Mouse (Mus musculus): ENCODE results near the gene Psma5. TPM values are rescaled to one million over a fixed set of nuclear protein-coding genes. Genes with fewer than 3 reads are reported as not detected.

The Psma5 gene
- polyA plus RNA-seq (2014; fragmentation: Nextera tagmentation; extraction: Ambion mirVana) = 210 and 231 TPM in 2 replicates

GRCm38 (mm10) chr3:108256719-108257637 is at the start of gene Psma5:
Psma5 (plus strand) TSS chr3:108256926.
- H3K27ac ChIP-seq (replicated peaks in 1 of 2; ENCODE audit: control insufficient read depth in 1 of 2, insufficient read depth in 1 of 2, low read depth in 2 of 2, low read length in 2 of 2) = peak within 1 kb of the TSS in 1 of 2 experiments; percentile 56; a peak in 3 of 4 replicates
- peak; percentile 97 for ATAC-seq (ENCODE audit: insufficient number of reproducible peaks, insufficient read depth, low FRiP score, low read depth)
- peak within 1 kb of the TSS; percentile 85 to 96 for H3K4me3 ChIP-seq (ENCODE audit: control insufficient read depth in 1 of 2, insufficient read depth in 1 of 2, low read depth in 1 of 2, low read length in 2 of 2)
- H3K9ac ChIP-seq (ENCODE audit: low read length) = peak within 1 kb of the TSS; percentile 93
- WGBS = under 1% methylated on average over 79 of the region's 79 CpGs
- H3K27me3 ChIP-seq (ENCODE audit: control insufficient read depth, insufficient read depth, low read length) = no peaks in the 10 kb centered on the region
- H3K36me3 ChIP-seq (ENCODE audit: control insufficient read depth, insufficient read depth, low read length) = peaks cover 6% of the 10 kb centered on the region
- peaks cover 0 to 24% of the 10 kb centered on the region in 2 experiments; a peak in 2 of 4 replicates for H3K4me1 ChIP-seq (ENCODE audit: control insufficient read depth in 2 of 2, insufficient read depth in 2 of 2, low read length in 2 of 2)
- H3K4me2 ChIP-seq (ENCODE audit: low read length) = peak within 1 kb of the TSS; percentile 83
- no peaks in the 10 kb centered on the region for H3K9me3 ChIP-seq (ENCODE audit: control insufficient read depth, low read length)

- no peaks in the 10 kb centered on the region for H3K27me3 ChIP-seq (ENCODE audit: control insufficient read depth, insufficient read depth, low read length)
- peak overlapping the region in 1 of 2 experiments; percentile 58; a peak in 1 of 4 replicates for H3K4me3 ChIP-seq (ENCODE audit: control insufficient read depth in 1 of 2, insufficient read depth in 1 of 2, low read depth in 1 of 2, low read length in 2 of 2)
- H3K9ac ChIP-seq (ENCODE audit: low read length) = peak overlapping the region; percentile 81
- H3K27ac ChIP-seq (replicated peaks in 1 of 2; ENCODE audit: control insufficient read depth in 1 of 2, insufficient read depth in 1 of 2, low read depth in 2 of 2, low read length in 2 of 2) = no peak overlapping the region
- H3K4me2 ChIP-seq (ENCODE audit: low read length) = peak overlapping the region; percentile 75
- WGBS = 82% methylated on average over 3 of the region's 3 CpGs
- H3K36me3 ChIP-seq (ENCODE audit: control insufficient read depth, insufficient read depth, low read length) = peaks cover 37% of the 10 kb centered on the region
- ATAC-seq (ENCODE audit: insufficient number of reproducible peaks, insufficient read depth, low FRiP score, low read depth) = no peak
- peaks cover 9 to 13% of the 10 kb centered on the region in 2 experiments for H3K4me1 ChIP-seq (ENCODE audit: control insufficient read depth in 2 of 2, insufficient read depth in 2 of 2, low read length in 2 of 2)
- H3K9me3 ChIP-seq (ENCODE audit: control insufficient read depth, low read length) = no peaks in the 10 kb centered on the region
Observed at GRCm38 (mm10) chr3:108209001-108209400, 47.7 kb upstream of the Psma5 start.

- Histone ChIP-seq H3K9ac (ENCODE audit: low read length) (peak overlapping the region; percentile 81), H3K4me1 (ENCODE audit: control insufficient read depth in 2 of 2, insufficient read depth in 2 of 2, low read length in 2 of 2) (peaks cover 9 to 13% of the 10 kb centered on the region in 2 experiments), H3K27me3 (ENCODE audit: control insufficient read depth, insufficient read depth, low read length) (no peaks in the 10 kb centered on the region), H3K27ac (replicated peaks in 1 of 2; ENCODE audit: control insufficient read depth in 1 of 2, insufficient read depth in 1 of 2, low read depth in 2 of 2, low read length in 2 of 2) (no peak overlapping the region), H3K9me3 (ENCODE audit: control insufficient read depth, low read length) (no peaks in the 10 kb centered on the region), H3K4me2 (ENCODE audit: low read length) (peak overlapping the region; percentile 75), H3K36me3 (ENCODE audit: control insufficient read depth, insufficient read depth, low read length) (peaks cover 32% of the 10 kb centered on the region), H3K4me3 (ENCODE audit: control insufficient read depth in 1 of 2, insufficient read depth in 1 of 2, low read depth in 1 of 2, low read length in 2 of 2) (peak overlapping the region; percentile 58 to 81)
- WGBS = 9% methylated on average over 8 of the region's 8 CpGs
- ATAC-seq (ENCODE audit: insufficient number of reproducible peaks, insufficient read depth, low FRiP score, low read depth) = no peak
Observed at GRCm38 (mm10) chr3:108209536-108209935, 47.2 kb upstream of the Psma5 start.

- Histone ChIP-seq H3K27ac (replicated peaks in 1 of 2; ENCODE audit: control insufficient read depth in 1 of 2, insufficient read depth in 1 of 2, low read depth in 2 of 2, low read length in 2 of 2) (peak overlapping the region; percentile 87 to 93), H3K9me3 (ENCODE audit: control insufficient read depth, low read length) (no peaks in the 10 kb centered on the region), H3K36me3 (ENCODE audit: control insufficient read depth, insufficient read depth, low read length) (peaks cover 25% of the 10 kb centered on the region), H3K9ac (ENCODE audit: low read length) (peak overlapping the region; percentile 81), H3K27me3 (ENCODE audit: control insufficient read depth, insufficient read depth, low read length) (no peaks in the 10 kb centered on the region), H3K4me2 (ENCODE audit: low read length) (peak overlapping the region; percentile 75), H3K4me1 (ENCODE audit: control insufficient read depth in 2 of 2, insufficient read depth in 2 of 2, low read length in 2 of 2) (peaks cover 9 to 13% of the 10 kb centered on the region in 2 experiments), H3K4me3 (ENCODE audit: control insufficient read depth in 1 of 2, insufficient read depth in 1 of 2, low read depth in 1 of 2, low read length in 2 of 2) (peak overlapping the region; percentile 58 to 81)
- WGBS = under 1% methylated on average over 60 of the region's 72 CpGs
- ATAC-seq (ENCODE audit: insufficient number of reproducible peaks, insufficient read depth, low FRiP score, low read depth) = peak; percentile 93
Observed at GRCm38 (mm10) chr3:108209946-108210770, 46.6 kb upstream of the Psma5 start.

- WGBS = under 1% methylated on average over 14 of the region's 14 CpGs
- peak within 1 kb of the TSS; percentile 81 for H3K9ac ChIP-seq (ENCODE audit: low read length)
- peak within 1 kb of the TSS; percentile 58 to 81 for H3K4me3 ChIP-seq (ENCODE audit: control insufficient read depth in 1 of 2, insufficient read depth in 1 of 2, low read depth in 1 of 2, low read length in 2 of 2)
- peak; percentile 76 for ATAC-seq (ENCODE audit: insufficient number of reproducible peaks, insufficient read depth, low FRiP score, low read depth)
- H3K9me3 ChIP-seq (ENCODE audit: control insufficient read depth, low read length) = no peaks in the 10 kb centered on the region
- peaks cover 19% of the 10 kb centered on the region for H3K36me3 ChIP-seq (ENCODE audit: control insufficient read depth, insufficient read depth, low read length)
- H3K27me3 ChIP-seq (ENCODE audit: control insufficient read depth, insufficient read depth, low read length) = no peaks in the 10 kb centered on the region
- peaks cover 9 to 13% of the 10 kb centered on the region in 2 experiments for H3K4me1 ChIP-seq (ENCODE audit: control insufficient read depth in 2 of 2, insufficient read depth in 2 of 2, low read length in 2 of 2)
- H3K4me2 ChIP-seq (ENCODE audit: low read length) = peak within 1 kb of the TSS; percentile 75
- peak within 1 kb of the TSS; percentile 87 to 93 for H3K27ac ChIP-seq (replicated peaks in 1 of 2; ENCODE audit: control insufficient read depth in 1 of 2, insufficient read depth in 1 of 2, low read depth in 2 of 2, low read length in 2 of 2)
Observed at GRCm38 (mm10) chr3:108210771-108211139, 46.0 kb upstream of the Psma5 start, which contains the start of gene Atxn7l2. Atxn7l2 (minus strand) TSS chr3:108210934.

GRCm38 (mm10) chr3:108211845-108212244 is 44.9 kb upstream of the Psma5 start:
- Histone ChIP-seq H3K9ac (ENCODE audit: low read length) (no peak overlapping the region), H3K27me3 (ENCODE audit: control insufficient read depth, insufficient read depth, low read length) (0 out of 2 replicates have a peak, but pooled peaks cover 5% of the 10 kb centered on the region), H3K9me3 (ENCODE audit: control insufficient read depth, low read length) (no peaks in the 10 kb centered on the region), H3K36me3 (ENCODE audit: control insufficient read depth, insufficient read depth, low read length) (peaks cover 8% of the 10 kb centered on the region), H3K4me1 (ENCODE audit: control insufficient read depth in 2 of 2, insufficient read depth in 2 of 2, low read length in 2 of 2) (peaks cover 9 to 13% of the 10 kb centered on the region in 2 experiments), H3K27ac (replicated peaks in 1 of 2; ENCODE audit: control insufficient read depth in 1 of 2, insufficient read depth in 1 of 2, low read depth in 2 of 2, low read length in 2 of 2) (no peak overlapping the region), H3K4me3 (ENCODE audit: control insufficient read depth in 1 of 2, insufficient read depth in 1 of 2, low read depth in 1 of 2, low read length in 2 of 2) (no peak overlapping the region), H3K4me2 (ENCODE audit: low read length) (no peak overlapping the region)
- 89% methylated on average over 6 of the region's 6 CpGs for WGBS
- ATAC-seq (ENCODE audit: insufficient number of reproducible peaks, insufficient read depth, low FRiP score, low read depth) = no peak

GRCm38 (mm10) chr3:108212406-108212805 is 44.3 kb upstream of the Psma5 start:
- Histone ChIP-seq H3K9me3 (ENCODE audit: control insufficient read depth, low read length) (no peaks in the 10 kb centered on the region), H3K36me3 (ENCODE audit: control insufficient read depth, insufficient read depth, low read length) (0 out of 2 replicates have a peak, but pooled peaks cover 4% of the 10 kb centered on the region), H3K4me1 (ENCODE audit: control insufficient read depth in 2 of 2, insufficient read depth in 2 of 2, low read length in 2 of 2) (peaks cover 9 to 13% of the 10 kb centered on the region in 2 experiments), H3K4me3 (ENCODE audit: control insufficient read depth in 1 of 2, insufficient read depth in 1 of 2, low read depth in 1 of 2, low read length in 2 of 2) (no peak overlapping the region), H3K27ac (replicated peaks in 1 of 2; ENCODE audit: control insufficient read depth in 1 of 2, insufficient read depth in 1 of 2, low read depth in 2 of 2, low read length in 2 of 2) (no peak overlapping the region), H3K27me3 (ENCODE audit: control insufficient read depth, insufficient read depth, low read length) (0 out of 2 replicates have a peak, but pooled peaks cover 7% of the 10 kb centered on the region), H3K9ac (ENCODE audit: low read length) (no peak overlapping the region), H3K4me2 (ENCODE audit: low read length) (no peak overlapping the region)
- 85% methylated on average over 8 of the region's 8 CpGs for WGBS
- ATAC-seq (ENCODE audit: insufficient number of reproducible peaks, insufficient read depth, low FRiP score, low read depth) = no peak

All from heart, embryonic 14.5 days (tissue).